Mouse (Mus musculus): ENCODE results near the gene Tas2r124.

Tas2r124 gene

DNA sequence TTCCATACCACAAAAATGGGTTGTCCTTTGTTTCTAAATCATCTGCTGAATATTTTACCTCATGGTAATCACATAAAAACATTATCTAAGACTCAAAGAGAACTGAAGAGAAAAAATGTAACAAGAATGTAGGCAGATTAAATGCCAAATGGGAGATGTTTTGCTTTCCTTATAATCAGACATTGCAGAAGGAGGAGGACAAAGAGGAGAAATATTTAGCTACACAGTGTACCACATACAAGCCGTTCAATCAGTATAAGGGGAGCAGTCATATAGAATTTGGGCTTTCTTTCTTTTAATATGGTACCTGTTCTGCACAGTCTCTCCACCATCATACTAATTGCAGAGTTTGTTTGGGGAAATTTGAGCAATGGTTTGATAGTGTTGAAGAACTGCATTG is at the start of gene Tas2r124:
Tas2r124 (plus strand) TSS at position 301 of the 400 bp plus-strand sequence.
- DNase-seq (ENCODE audit: low spot score in 2 of 2), result no peak

- DNase-seq (ENCODE audit: low spot score in 2 of 2), result no peak
Measured at GRCm38 (mm10) chr6:132711828-132712227, 42.7 kb upstream of the Tas2r124 start, which contains the start of gene Tas2r122. Gene Tas2r122, minus strand, starts transcription at chr6:132711928.

GRCm38 (mm10) chr6:132737935-132738334 is 16.6 kb upstream of the Tas2r124 start, which contains the start of gene Tas2r115:
Gene Tas2r115, minus strand, starts transcription at chr6:132738035.
- no peak for DNase-seq (ENCODE audit: low spot score in 2 of 2)

GRCm38 (mm10) chr6:132750206-132750605 is 4.3 kb upstream of the Tas2r124 start:
- DNase-seq (ENCODE audit: low spot score in 2 of 2), result no peak

DNA sequence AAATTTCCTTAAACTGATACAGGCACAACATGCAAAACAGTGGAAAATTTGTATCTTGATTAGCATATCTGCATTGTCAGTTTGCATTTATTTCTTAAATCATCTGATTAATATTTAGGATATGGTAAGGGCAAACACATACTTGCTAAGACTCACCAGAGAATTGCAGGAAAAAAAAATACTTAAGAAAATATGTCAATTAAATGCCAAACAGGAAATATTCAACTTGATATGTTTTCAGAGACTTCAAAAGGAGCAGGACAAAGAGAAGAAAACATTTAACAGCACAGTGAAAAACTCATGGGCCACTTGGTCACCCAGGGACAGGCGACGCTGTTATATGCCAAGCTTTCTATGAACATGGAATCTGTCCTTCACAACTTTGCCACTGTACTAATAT is 7.3 kb downstream of the Tas2r124 start, which contains the start of gene Tas2r102:
Tas2r102 (plus strand) TSS at position 301 of the 400 bp plus-strand sequence.
- no peak for DNase-seq (ENCODE audit: low spot score in 2 of 2)

- DNase-seq (ENCODE audit: low spot score in 2 of 2), result no peak
Measured at GRCm38 (mm10) chr6:132778062-132778461, 23.5 kb downstream of the Tas2r124 start, which contains the start of gene Tas2r136. Gene Tas2r136, minus strand, starts transcription at chr6:132778162.

GRCm38 (mm10) chr6:132795393-132795792 is 40.9 kb downstream of the Tas2r124 start:
- no peak for DNase-seq (ENCODE audit: low spot score in 2 of 2)

GRCm38 (mm10) chr6:132802518-132802917 is 48.0 kb downstream of the Tas2r124 start, which contains the start of gene Tas2r117:
Gene Tas2r117, plus strand, starts transcription at chr6:132802818.
- no peak for DNase-seq (ENCODE audit: low spot score in 2 of 2)
